Mouse (Mus musculus) MN1 (cell line): ENCODE results near the gene Rhbdd2.
"Not testable (repeated sequence)": the region's sequence is repeated elsewhere in the genome, so short reads cannot be mapped to it uniquely, and the experiment has no call there.

Experiments used
- DNase-seq: peaks from one replicate; pipeline ENCODE4 v3.0.0-alpha.2; 2016; ENCODE audit warnings: low spot score

Gene Rhbdd2

GRCm38 (mm10) chr5:135632117-135632796 is at the start of gene Rhbdd2:
Rhbdd2 (plus strand) TSS chr5:135632618.
- peak; percentile 99 for DNase-seq

- no peak for DNase-seq
Measured at GRCm38 (mm10) chr5:135585691-135586090, 46.7 kb upstream of the Rhbdd2 start.

GRCm38 (mm10) chr5:135587764-135588163 is 44.7 kb upstream of the Rhbdd2 start:
- no peak for DNase-seq

- DNase-seq: no peak
Measured at GRCm38 (mm10) chr5:135589996-135590784, 42.2 kb upstream of the Rhbdd2 start.

GRCm38 (mm10) chr5:135604643-135605042 is 27.8 kb upstream of the Rhbdd2 start:
- not testable (repeated sequence) for DNase-seq

GRCm38 (mm10) chr5:135606717-135607116 is 25.7 kb upstream of the Rhbdd2 start:
- DNase-seq: not testable (repeated sequence)

GRCm38 (mm10) chr5:135607581-135607980 is 24.8 kb upstream of the Rhbdd2 start:
- DNase-seq: no peak

GRCm38 (mm10) chr5:135609794-135610193 is 22.6 kb upstream of the Rhbdd2 start:
- DNase-seq: no peak

- not testable (repeated sequence) for DNase-seq
Measured at GRCm38 (mm10) chr5:135619741-135620140, 12.7 kb upstream of the Rhbdd2 start.

- no peak for DNase-seq
Measured at GRCm38 (mm10) chr5:135620526-135620925, 11.9 kb upstream of the Rhbdd2 start.

GRCm38 (mm10) chr5:135621725-135622124 is 10.7 kb upstream of the Rhbdd2 start:
- peak; percentile 58 for DNase-seq

- DNase-seq: no peak
Measured at GRCm38 (mm10) chr5:135623006-135623563, 9.3 kb upstream of the Rhbdd2 start.

- DNase-seq: no peak
Measured at GRCm38 (mm10) chr5:135628916-135629315, 3.5 kb upstream of the Rhbdd2 start.

- DNase-seq: no peak
Measured at GRCm38 (mm10) chr5:135629401-135629800, 3.0 kb upstream of the Rhbdd2 start.

GRCm38 (mm10) chr5:135630598-135630997 is 1.8 kb upstream of the Rhbdd2 start:
- DNase-seq: peak; percentile 85

- no peak for DNase-seq
Measured at GRCm38 (mm10) chr5:135632797-135633144, 353 bp downstream of the Rhbdd2 start.

- DNase-seq: no peak
Measured at GRCm38 (mm10) chr5:135639760-135640458, 7.5 kb downstream of the Rhbdd2 start.

- DNase-seq: no peak
Measured at GRCm38 (mm10) chr5:135640459-135640789, 8.0 kb downstream of the Rhbdd2 start.

GRCm38 (mm10) chr5:135641028-135641427 is 8.6 kb downstream of the Rhbdd2 start:
- no peak for DNase-seq

- peak; percentile 53 for DNase-seq
Measured at GRCm38 (mm10) chr5:135642686-135643551, 10.5 kb downstream of the Rhbdd2 start.

- DNase-seq: no peak
Measured at GRCm38 (mm10) chr5:135643552-135643842, 11.1 kb downstream of the Rhbdd2 start.

GRCm38 (mm10) chr5:135643869-135644268 is 11.5 kb downstream of the Rhbdd2 start:
- no peak for DNase-seq
